Mouse (Mus musculus) neural tube, embryonic 14.5 days (tissue): ENCODE measurements around the gene Gm44579. TPM values are rescaled to one million over a fixed set of nuclear protein-coding genes. Genes with fewer than 3 reads are reported as not detected.

Source experiments
- ATAC-seq: fragments of 200-750 bp; cut with Nextera tagmentation; 2 replicates; pipeline ENCODE4 v1.8.0; 2017; ENCODE audit warnings: low read depth, mild to moderate bottlenecking, moderate TSS enrichment, moderate library complexity
- H3K27ac ChIP-seq: fragments of 300-500 bp; sonication (generic); 2 replicates; pipeline ENCODE4 v1.5.1; 2014; ENCODE audit warnings: low read depth, mild to moderate bottlenecking, control low read depth, low read length, moderate library complexity, mixed read lengths
- H3K27me3 ChIP-seq: fragments of 300-500 bp; sonication (generic); 2 replicates; pipeline ENCODE4 v1.6.1; 2014; ENCODE audit warnings: low read length; ENCODE audit not compliant: control insufficient read depth, insufficient read depth
- H3K36me3 ChIP-seq: fragments of 300-500 bp; sonication (generic); 2 replicates; pipeline ENCODE4 v1.6.1; 2014; ENCODE audit warnings: low read length, mixed read lengths; ENCODE audit not compliant: control insufficient read depth, insufficient read depth
- H3K4me1 ChIP-seq: fragments of 300-500 bp; sonication (generic); 2 replicates; pipeline ENCODE4 v1.6.1; 2014; ENCODE audit warnings: low read length; ENCODE audit not compliant: control insufficient read depth, insufficient read depth
- H3K4me2 ChIP-seq: fragments of 300-500 bp; sonication (generic); 2 replicates; pipeline ENCODE4 v1.6.1; 2014; ENCODE audit warnings: mild to moderate bottlenecking, low read depth, low read length, control low read depth
- H3K4me3 ChIP-seq: fragments of 300-500 bp; sonication (generic); 2 replicates; pipeline ENCODE4 v1.5.1; 2014; ENCODE audit warnings: low read depth, low read length, control low read depth, mixed read lengths
- H3K9ac ChIP-seq: fragments of 300-500 bp; sonication (generic); replicated peaks from 2 replicates; pipeline ENCODE4 v1.6.1; 2014; ENCODE audit warnings: low read depth, mild to moderate bottlenecking, control low read depth, low read length, mixed read lengths
- H3K9me3 ChIP-seq: fragments of 300-500 bp; sonication (generic); 2 replicates; pipeline ENCODE4 v1.6.1; 2016; ENCODE audit warnings: low read length; ENCODE audit not compliant: control insufficient read depth
- WGBS: fragments of 180-500 bp; shearing (Covaris S2); extraction: QIAGEN DNeasy Blood & Tissue Kit; methylation state at CpG from one replicate; pipeline ENCODE4 v1.1.7; 2014; 5-methylcytosine and 5-hydroxymethylcytosine counted together
- polyA plus RNA-seq: library from polyadenylated mRNA; unstranded; fragments of >200 nt; fragmentation: Nextera tagmentation; extraction: Ambion mirVana; gene quantifications from 2 replicates; pipeline ENCODE4 v1.2.1, GENCODE M21; 2014

Gm44579 gene
- polyA plus RNA-seq, 1 experiment from 2014 or later: not detected

DNA sequence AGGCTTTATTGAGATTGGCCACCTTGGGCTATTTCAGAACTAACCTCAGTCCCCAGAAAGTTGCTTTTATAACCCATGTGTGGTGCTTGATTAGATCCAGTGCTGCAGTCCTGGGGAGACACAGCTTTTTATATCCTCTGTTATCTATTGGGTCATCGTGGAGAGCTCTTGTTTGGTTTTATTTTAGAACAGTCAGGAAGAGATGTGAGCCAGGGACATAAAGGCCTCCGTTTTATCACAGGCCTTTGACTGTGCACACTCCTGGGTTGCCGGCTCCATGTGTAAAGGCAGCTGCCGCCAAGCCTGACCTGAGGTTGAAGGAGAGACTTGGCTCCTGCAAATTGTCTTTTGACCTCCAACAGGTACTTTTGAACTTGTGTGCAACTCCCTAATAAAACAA, 58.2 kb downstream of the Gm44579 start:
- H3K27me3 ChIP-seq: 0 out of 2 replicates have a peak, but pooled peaks cover 2% of the 10 kb centered on the region
- no peaks in the 10 kb centered on the region for H3K9me3 ChIP-seq
- 62% methylated on average over 4 of the region's 4 CpGs for WGBS
- no peak for ATAC-seq
- H3K4me1 ChIP-seq: no peaks in the 10 kb centered on the region
- no peak overlapping the region for H3K27ac ChIP-seq
- H3K4me3 ChIP-seq: no peak overlapping the region
- no peak overlapping the region for H3K4me2 ChIP-seq
- H3K9ac ChIP-seq: no peak overlapping the region
- no peaks in the 10 kb centered on the region for H3K36me3 ChIP-seq

GRCm38 (mm10) chr15:98161026-98161805, 59.6 kb downstream of the Gm44579 start:
- ATAC-seq: no peak
- Histone ChIP-seq H3K36me3 (no peaks in the 10 kb centered on the region), H3K4me1 (no peaks in the 10 kb centered on the region), H3K9ac (no peak overlapping the region), H3K9me3 (no peaks in the 10 kb centered on the region), H3K4me2 (no peak overlapping the region), H3K27ac (no peak overlapping the region), H3K27me3 (0 out of 2 replicates have a peak, but pooled peaks cover 2% of the 10 kb centered on the region), H3K4me3 (no peak overlapping the region)
- 62% methylated on average over 19 of the region's 19 CpGs for WGBS

GRCm38 (mm10) chr15:98157253-98157652, 63.5 kb downstream of the Gm44579 start:
- H3K36me3 ChIP-seq: no peaks in the 10 kb centered on the region
- H3K9me3 ChIP-seq: no peaks in the 10 kb centered on the region
- WGBS: 57% methylated on average over 1 of the region's 1 CpGs
- no peak overlapping the region for H3K4me3 ChIP-seq
- no peak overlapping the region for H3K27ac ChIP-seq
- no peak overlapping the region for H3K9ac ChIP-seq
- no peak for ATAC-seq
- H3K27me3 ChIP-seq: no peaks in the 10 kb centered on the region
- no peaks in the 10 kb centered on the region for H3K4me1 ChIP-seq
- H3K4me2 ChIP-seq: no peak overlapping the region

- H3K4me2 ChIP-seq: no peak overlapping the region
- no peaks in the 10 kb centered on the region for H3K9me3 ChIP-seq
- H3K9ac ChIP-seq: no peak overlapping the region
- no peak overlapping the region for H3K4me3 ChIP-seq
- ATAC-seq: no peak
- no peaks in the 10 kb centered on the region for H3K27me3 ChIP-seq
- 84% methylated on average over 4 of the region's 4 CpGs for WGBS
- H3K36me3 ChIP-seq: no peaks in the 10 kb centered on the region
- no peak overlapping the region for H3K27ac ChIP-seq
- no peaks in the 10 kb centered on the region for H3K4me1 ChIP-seq
Observed at GRCm38 (mm10) chr15:98155944-98156343, 64.8 kb downstream of the Gm44579 start.

GRCm38 (mm10) chr15:98155272-98155671, 65.5 kb downstream of the Gm44579 start:
- H3K4me1 ChIP-seq: no peaks in the 10 kb centered on the region
- WGBS: 96% methylated on average over 5 of the region's 5 CpGs
- no peak overlapping the region for H3K4me3 ChIP-seq

DNA sequence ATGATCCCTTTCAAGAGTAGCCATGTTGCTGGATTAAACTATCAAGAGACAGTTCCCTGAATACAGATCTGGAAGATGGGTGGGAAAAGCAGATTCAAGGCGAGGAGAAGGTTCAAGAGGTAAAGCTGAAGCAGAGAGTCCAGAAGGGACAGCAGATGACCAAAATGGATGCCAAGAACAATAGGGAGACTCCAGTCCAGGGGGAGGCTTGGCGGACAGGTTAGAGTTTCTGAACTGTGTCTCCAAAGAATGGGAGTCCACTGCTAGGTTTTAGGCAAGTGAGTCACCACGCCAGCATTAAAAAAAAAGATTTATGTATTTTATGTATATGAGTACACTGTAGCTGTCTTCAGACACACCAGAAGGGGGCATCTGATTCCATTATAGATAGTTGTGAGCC, 66.1 kb downstream of the Gm44579 start:
- H3K4me1 ChIP-seq: no peaks in the 10 kb centered on the region
- 81% methylated on average over 3 of the region's 3 CpGs for WGBS
- no peak overlapping the region for H3K4me2 ChIP-seq
- H3K27me3 ChIP-seq: no peaks in the 10 kb centered on the region
- H3K9ac ChIP-seq: no peak overlapping the region
- H3K36me3 ChIP-seq: no peaks in the 10 kb centered on the region
- no peak overlapping the region for H3K4me3 ChIP-seq
- H3K9me3 ChIP-seq: no peaks in the 10 kb centered on the region
- no peak for ATAC-seq
- H3K27ac ChIP-seq: no peak overlapping the region

More at GRCm38 (mm10) chr15:98155272-98155671, 65.5 kb downstream of the Gm44579 start:
- Histone ChIP-seq H3K9ac (no peak overlapping the region), H3K4me2 (no peak overlapping the region), H3K27ac (no peak overlapping the region), H3K9me3 (no peaks in the 10 kb centered on the region), H3K36me3 (no peaks in the 10 kb centered on the region), H3K27me3 (no peaks in the 10 kb centered on the region)
- ATAC-seq: no peak

DNA sequence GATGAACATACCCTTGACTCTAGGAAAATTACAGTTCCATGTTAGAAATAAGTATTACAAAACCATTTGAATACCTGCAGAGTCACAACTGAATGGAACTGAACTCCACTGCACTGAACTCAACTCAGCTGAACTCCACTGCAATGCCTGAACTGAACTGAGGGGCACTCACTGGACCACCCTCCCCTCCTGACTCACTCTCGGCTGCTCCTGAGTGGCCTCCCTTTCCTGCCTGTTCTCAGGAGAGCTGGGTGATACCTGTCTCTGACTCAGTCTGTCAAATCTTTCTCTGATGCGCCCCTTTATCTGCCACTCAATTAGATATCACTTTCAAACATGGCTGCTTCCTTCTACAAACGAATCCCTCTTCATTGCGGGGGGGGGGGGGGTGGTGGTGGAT, 66.6 kb downstream of the Gm44579 start:
- Histone ChIP-seq H3K9ac (no peak overlapping the region), H3K36me3 (no peaks in the 10 kb centered on the region), H3K4me3 (no peak overlapping the region), H3K9me3 (no peaks in the 10 kb centered on the region), H3K4me1 (no peaks in the 10 kb centered on the region), H3K4me2 (no peak overlapping the region), H3K27ac (no peak overlapping the region), H3K27me3 (no peaks in the 10 kb centered on the region)
- no peak for ATAC-seq
- 67% methylated on average over 4 of the region's 4 CpGs for WGBS

DNA sequence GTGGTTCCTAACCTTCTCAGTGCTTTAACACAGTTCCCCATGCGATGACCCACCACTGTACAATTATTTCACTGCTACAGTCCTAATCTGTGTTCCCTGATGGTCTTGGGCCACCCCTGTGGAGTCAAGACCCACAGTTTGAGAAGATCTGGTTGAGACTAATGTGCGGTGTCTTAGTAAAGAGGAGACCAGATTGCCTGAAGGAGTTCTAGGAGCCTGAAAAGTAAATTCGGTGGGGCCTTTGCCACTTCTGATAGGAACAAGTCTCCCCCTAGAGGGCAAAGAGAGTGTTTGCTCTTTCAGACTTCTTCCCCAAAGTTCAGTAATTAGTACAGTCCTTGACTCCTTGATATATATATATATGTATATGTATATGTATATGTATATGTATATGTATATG, 67.2 kb downstream of the Gm44579 start:
- Histone ChIP-seq H3K27ac (no peak overlapping the region), H3K4me1 (no peaks in the 10 kb centered on the region), H3K27me3 (no peaks in the 10 kb centered on the region), H3K9me3 (no peaks in the 10 kb centered on the region), H3K4me3 (no peak overlapping the region), H3K9ac (no peak overlapping the region), H3K4me2 (no peak overlapping the region), H3K36me3 (no peaks in the 10 kb centered on the region)
- WGBS: 35% methylated on average over 3 of the region's 3 CpGs
- no peak for ATAC-seq

DNA sequence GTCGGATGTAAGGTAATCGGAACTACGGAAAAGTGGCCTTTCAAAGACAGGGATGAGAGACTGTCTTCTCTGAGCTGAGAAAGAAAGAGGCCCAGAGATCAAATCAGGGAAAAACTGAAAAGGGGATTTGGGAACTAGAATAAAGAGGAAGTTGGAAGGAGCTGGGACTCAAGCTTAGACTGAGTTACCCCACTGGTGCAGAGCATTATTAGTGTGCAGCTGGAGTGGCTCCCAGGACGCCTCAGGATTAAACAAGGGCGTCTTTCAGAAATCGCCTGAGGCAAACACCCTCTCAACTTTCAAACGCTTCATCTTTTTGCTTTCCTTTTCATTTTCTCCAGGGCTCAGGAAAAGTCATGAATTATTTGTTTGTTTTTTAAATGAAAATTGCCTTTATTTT, 67.9 kb downstream of the Gm44579 start:
- Histone ChIP-seq H3K9me3 (no peaks in the 10 kb centered on the region), H3K9ac (no peak overlapping the region), H3K27ac (no peak overlapping the region), H3K4me3 (no peak overlapping the region), H3K4me1 (no peaks in the 10 kb centered on the region), H3K4me2 (no peak overlapping the region), H3K36me3 (no peaks in the 10 kb centered on the region), H3K27me3 (no peaks in the 10 kb centered on the region)
- 78% methylated on average over 7 of the region's 7 CpGs for WGBS
- ATAC-seq: no peak
